Mouse (Mus musculus): Measurements from ENCODE around the gene Cacna1e. TPM values are rescaled to one million over a fixed set of nuclear protein-coding genes. Genes with fewer than 3 reads are reported as not detected.

The Cacna1e gene
- total and polyA plus RNA-seq, 3 experiments, result 0.22 TPM; not detected in 2

GRCm38 (mm10) chr1:154663721-154664120 is 220.6 kb downstream of the Cacna1e start:
- no peak for TF ChIP-seq CTCF (IDR thresholded peaks at IDR 0.05; ENCODE audit: low read depth, low read length)
- TF ChIP-seq GATA1 (IDR thresholded peaks at IDR 0.05; ENCODE audit: borderline replicate concordance, low read length), result no peak
- TF ChIP-seq GATA2 (IDR thresholded peaks at IDR 0.05; ENCODE audit: borderline replicate concordance, low read depth, low read length), result no peak
- no peak for TF ChIP-seq POLR2AphosphoS5 (IDR thresholded peaks at IDR 0.05; ENCODE audit: insufficient replicate concordance, low read depth, low read length)
- TF ChIP-seq TAL1 (conservative IDR thresholded peaks at IDR 0.05; ENCODE audit: low read depth, low read length), result no peak
- H3K4me1 ChIP-seq (ENCODE audit: insufficient read depth, low read depth, low read length), result no peaks in the 10 kb centered on the region
- H3K9me3 ChIP-seq (replicated peaks), result peaks cover 28% of the 10 kb centered on the region
- no peak overlapping the region for H3K4me3 ChIP-seq (ENCODE audit: low read depth, low read length)
- no peak for ATAC-seq (ENCODE audit: extremely low read depth, insufficient number of reproducible peaks, low FRiP score, poor library complexity, severe bottlenecking)
- no peak for DNase-seq (ENCODE audit: low spot score)
- no peaks in the 10 kb centered on the region for H3K27me3 ChIP-seq (ENCODE audit: insufficient read depth, low read length)
- H3K36me3 ChIP-seq (replicated peaks), result no peaks in the 10 kb centered on the region

- Histone ChIP-seq H3K4me3 (ENCODE audit: low read depth, low read length) (no peak overlapping the region), H3K36me3 (replicated peaks) (no peaks in the 10 kb centered on the region), H3K27me3 (ENCODE audit: insufficient read depth, low read length) (no peaks in the 10 kb centered on the region), H3K4me1 (ENCODE audit: insufficient read depth, low read depth, low read length) (no peaks in the 10 kb centered on the region), H3K9me3 (replicated peaks) (peaks cover 40% of the 10 kb centered on the region)
- no peak for DNase-seq (ENCODE audit: low spot score)
- TF ChIP-seq GATA2 (IDR thresholded peaks at IDR 0.05; ENCODE audit: borderline replicate concordance, low read depth, low read length), result no peak
- TF ChIP-seq CTCF (IDR thresholded peaks at IDR 0.05; ENCODE audit: low read depth, low read length), result no peak
- TF ChIP-seq POLR2AphosphoS5 (IDR thresholded peaks at IDR 0.05; ENCODE audit: insufficient replicate concordance, low read depth, low read length), result no peak
- no peak for TF ChIP-seq GATA1 (IDR thresholded peaks at IDR 0.05; ENCODE audit: borderline replicate concordance, low read length)
- no peak for TF ChIP-seq TAL1 (conservative IDR thresholded peaks at IDR 0.05; ENCODE audit: low read depth, low read length)
- ATAC-seq (ENCODE audit: extremely low read depth, insufficient number of reproducible peaks, low FRiP score, poor library complexity, severe bottlenecking), result no peak
Observed at GRCm38 (mm10) chr1:154661977-154662376, 222.3 kb downstream of the Cacna1e start.

DNA sequence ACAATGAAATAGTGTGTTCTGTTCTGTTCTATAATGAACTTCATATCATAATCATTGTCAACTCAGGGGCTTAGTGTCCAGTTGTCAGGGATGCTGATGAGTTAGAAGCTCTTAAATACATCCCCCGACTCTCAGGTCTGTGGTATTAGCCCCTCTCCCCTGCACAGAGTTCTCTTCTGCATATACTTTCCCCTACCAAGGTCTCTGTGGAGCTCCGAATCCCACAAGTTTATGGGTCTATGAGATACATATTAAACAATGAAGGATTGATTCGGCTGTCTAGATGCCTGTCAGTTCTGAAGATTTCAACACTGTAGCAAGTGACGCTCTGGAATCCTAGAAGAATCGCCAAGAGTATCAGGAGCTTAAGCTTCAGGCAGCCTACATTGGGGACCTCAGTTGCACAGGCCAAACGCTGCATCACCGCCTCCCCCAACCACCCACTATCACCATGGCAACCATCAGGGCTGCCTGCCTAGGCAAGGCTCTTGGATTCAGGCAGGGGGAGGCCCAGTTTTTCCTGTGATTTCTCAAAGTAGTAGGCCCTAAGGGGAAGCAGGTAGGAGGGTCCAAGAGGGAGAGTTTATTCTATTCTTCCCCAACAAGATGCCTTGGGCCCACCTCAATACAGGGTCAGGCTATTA is 223.0 kb downstream of the Cacna1e start:
- H3K4me1 ChIP-seq (ENCODE audit: insufficient read depth, low read depth, low read length), result no peaks in the 10 kb centered on the region
- no peak for DNase-seq (ENCODE audit: low spot score)
- H3K4me3 ChIP-seq (ENCODE audit: low read depth, low read length), result no peak overlapping the region
- peaks cover 41% of the 10 kb centered on the region for H3K9me3 ChIP-seq (replicated peaks)
- no peaks in the 10 kb centered on the region for H3K27me3 ChIP-seq (ENCODE audit: insufficient read depth, low read length)
- ATAC-seq (ENCODE audit: extremely low read depth, insufficient number of reproducible peaks, low FRiP score, poor library complexity, severe bottlenecking), result no peak
- TF ChIP-seq POLR2AphosphoS5 (IDR thresholded peaks at IDR 0.05; ENCODE audit: insufficient replicate concordance, low read depth, low read length), result no peak
- no peak for TF ChIP-seq GATA2 (IDR thresholded peaks at IDR 0.05; ENCODE audit: borderline replicate concordance, low read depth, low read length)
- TF ChIP-seq GATA1 (IDR thresholded peaks at IDR 0.05; ENCODE audit: borderline replicate concordance, low read length), result no peak
- TF ChIP-seq CTCF (IDR thresholded peaks at IDR 0.05; ENCODE audit: low read depth, low read length), result no peak
- no peak for TF ChIP-seq TAL1 (conservative IDR thresholded peaks at IDR 0.05; ENCODE audit: low read depth, low read length)
- H3K36me3 ChIP-seq (replicated peaks), result no peaks in the 10 kb centered on the region

- DNase-seq (ENCODE audit: low spot score) (no peak), ATAC-seq (ENCODE audit: extremely low read depth, insufficient number of reproducible peaks, low FRiP score, poor library complexity, severe bottlenecking) (no peak)
- Histone ChIP-seq H3K36me3 (replicated peaks) (no peaks in the 10 kb centered on the region), H3K27me3 (ENCODE audit: insufficient read depth, low read length) (no peaks in the 10 kb centered on the region), H3K4me3 (ENCODE audit: low read depth, low read length) (no peak overlapping the region), H3K9me3 (replicated peaks) (peaks cover 35% of the 10 kb centered on the region), H3K4me1 (ENCODE audit: insufficient read depth, low read depth, low read length) (no peaks in the 10 kb centered on the region)
- TF ChIP-seq CTCF (IDR thresholded peaks at IDR 0.05; ENCODE audit: low read depth, low read length), result no peak
- TF ChIP-seq TAL1 (conservative IDR thresholded peaks at IDR 0.05; ENCODE audit: low read depth, low read length), result no peak
- TF ChIP-seq POLR2AphosphoS5 (IDR thresholded peaks at IDR 0.05; ENCODE audit: insufficient replicate concordance, low read depth, low read length), result no peak
- TF ChIP-seq GATA2 (IDR thresholded peaks at IDR 0.05; ENCODE audit: borderline replicate concordance, low read depth, low read length), result no peak
- TF ChIP-seq GATA1 (IDR thresholded peaks at IDR 0.05; ENCODE audit: borderline replicate concordance, low read length), result no peak
Observed at GRCm38 (mm10) chr1:154657366-154657765, 226.9 kb downstream of the Cacna1e start.

DNA sequence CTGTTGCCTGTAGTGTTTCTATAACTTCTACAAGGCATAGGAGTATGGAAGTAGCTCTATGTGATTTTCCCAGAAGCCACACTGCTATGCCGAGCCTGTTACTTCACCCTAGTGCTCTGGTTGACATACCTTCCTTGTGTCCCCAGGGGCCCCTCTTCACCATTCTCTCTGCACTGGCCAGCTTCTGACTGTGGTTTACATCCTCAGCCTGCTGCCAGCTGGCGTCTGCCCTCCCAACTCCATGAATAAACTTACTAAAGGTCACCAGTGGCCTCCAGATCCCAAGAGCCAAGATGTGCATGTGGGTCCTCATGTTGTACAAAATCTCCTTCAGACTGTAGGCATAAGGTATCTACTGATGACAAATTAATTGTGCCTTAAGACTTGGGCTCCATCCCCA is 230.3 kb downstream of the Cacna1e start:
- DNase-seq (ENCODE audit: low spot score), result no peak
- ATAC-seq (ENCODE audit: extremely low read depth, insufficient number of reproducible peaks, low FRiP score, poor library complexity, severe bottlenecking), result no peak
- Histone ChIP-seq H3K9me3 (replicated peaks) (peaks cover 23% of the 10 kb centered on the region), H3K36me3 (replicated peaks) (no peaks in the 10 kb centered on the region), H3K4me3 (ENCODE audit: low read depth, low read length) (no peak overlapping the region), H3K4me1 (ENCODE audit: insufficient read depth, low read depth, low read length) (no peaks in the 10 kb centered on the region), H3K27me3 (ENCODE audit: insufficient read depth, low read length) (no peaks in the 10 kb centered on the region)
- no peak for TF ChIP-seq GATA2 (IDR thresholded peaks at IDR 0.05; ENCODE audit: borderline replicate concordance, low read depth, low read length)
- TF ChIP-seq GATA1 (IDR thresholded peaks at IDR 0.05; ENCODE audit: borderline replicate concordance, low read length), result no peak
- no peak for TF ChIP-seq TAL1 (conservative IDR thresholded peaks at IDR 0.05; ENCODE audit: low read depth, low read length)
- TF ChIP-seq CTCF (IDR thresholded peaks at IDR 0.05; ENCODE audit: low read depth, low read length), result no peak
- no peak for TF ChIP-seq POLR2AphosphoS5 (IDR thresholded peaks at IDR 0.05; ENCODE audit: insufficient replicate concordance, low read depth, low read length)

DNA sequence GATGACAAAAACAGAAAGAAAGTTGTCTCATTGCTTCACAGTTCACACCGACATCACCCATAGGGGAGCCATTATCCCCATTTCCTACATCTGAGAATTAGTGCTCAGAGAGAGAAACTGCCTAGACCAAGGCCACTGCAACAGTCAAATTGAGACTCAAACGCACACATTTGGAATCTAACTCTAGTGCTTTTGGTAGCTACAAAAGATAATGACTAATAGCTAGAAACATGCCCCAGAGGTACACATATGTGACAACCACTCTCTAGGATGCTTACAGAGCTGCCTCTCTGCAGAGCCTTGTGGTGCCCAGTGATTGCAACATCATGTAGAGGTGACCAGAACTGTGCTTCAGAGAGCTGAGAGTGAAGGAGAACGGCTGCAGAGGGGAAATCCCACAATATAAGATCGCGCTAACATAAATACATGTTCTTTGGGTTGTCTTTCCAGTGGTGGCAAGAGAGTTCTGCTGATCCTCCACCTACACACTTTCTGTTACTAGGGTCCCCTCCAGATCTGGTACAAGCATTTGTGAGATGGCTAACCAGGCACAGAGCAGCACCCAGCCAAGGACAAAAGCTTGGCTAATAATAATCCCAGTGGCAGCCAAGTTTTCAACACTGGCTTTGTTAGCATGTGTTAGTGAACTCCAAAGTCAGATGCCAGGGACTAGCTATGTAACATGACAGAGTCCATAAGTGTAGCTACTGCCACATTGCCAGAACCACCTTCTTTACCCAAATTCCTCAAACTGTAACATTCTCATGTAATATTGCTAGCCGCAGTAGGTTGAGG is 237.9 kb downstream of the Cacna1e start:
- TF ChIP-seq GATA2 (IDR thresholded peaks at IDR 0.05; ENCODE audit: borderline replicate concordance, low read depth, low read length) (no peak), POLR2AphosphoS5 (IDR thresholded peaks at IDR 0.05; ENCODE audit: insufficient replicate concordance, low read depth, low read length) (no peak), GATA1 (IDR thresholded peaks at IDR 0.05; ENCODE audit: borderline replicate concordance, low read length) (no peak), TAL1 (conservative IDR thresholded peaks at IDR 0.05; ENCODE audit: low read depth, low read length) (no peak), CTCF (IDR thresholded peaks at IDR 0.05; ENCODE audit: low read depth, low read length) (no peak)
- Histone ChIP-seq H3K9me3 (replicated peaks) (peaks cover 7% of the 10 kb centered on the region), H3K4me3 (ENCODE audit: low read depth, low read length) (no peak overlapping the region), H3K4me1 (ENCODE audit: insufficient read depth, low read depth, low read length) (no peaks in the 10 kb centered on the region), H3K27me3 (ENCODE audit: insufficient read depth, low read length) (no peaks in the 10 kb centered on the region), H3K36me3 (replicated peaks) (no peaks in the 10 kb centered on the region)
- ATAC-seq (ENCODE audit: extremely low read depth, insufficient number of reproducible peaks, low FRiP score, poor library complexity, severe bottlenecking) (no peak), DNase-seq (ENCODE audit: low spot score) (no peak)
